Mouse (Mus musculus) bone marrow macrophage, adult 2 months (primary cell): Measurements from ENCODE around the gene Ankrd66.

Experiments
- CTCF ChIP-seq: IDR thresholded peaks from 2 replicates; pipeline ENCODE4 v1.5.1; 2012; ENCODE audit warnings: low read depth, mild to moderate bottlenecking, low read length, moderate library complexity
- POLR2A ChIP-seq: IDR thresholded peaks from 2 replicates; pipeline ENCODE4 v1.6.1; 2012; ENCODE audit warnings: mild to moderate bottlenecking, low read depth, low read length, borderline replicate concordance

DNA sequence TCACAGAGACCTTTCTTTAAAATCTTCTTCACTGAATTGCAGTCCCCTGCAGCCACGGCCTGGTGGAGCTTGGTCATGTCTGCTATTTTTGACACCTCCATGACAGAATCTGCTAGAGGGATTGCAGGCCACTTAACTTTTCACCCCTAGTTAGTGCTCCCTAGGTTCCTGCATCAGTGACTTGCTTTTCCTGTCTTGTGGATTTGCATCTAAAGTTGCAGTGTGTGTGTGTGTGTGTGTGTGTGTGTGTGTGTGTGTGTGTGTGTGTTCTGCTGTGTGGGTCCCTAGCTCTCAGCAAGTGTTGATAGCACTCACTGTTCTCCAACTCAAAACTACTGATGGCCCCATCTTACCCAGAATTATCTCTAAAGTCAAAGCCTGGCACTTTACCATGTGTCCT is at the start of gene Ankrd66:
- TF ChIP-seq CTCF (no peak), POLR2A (no peak)
